Mouse (Mus musculus): Measurements from ENCODE around the gene Sdc1. TPM values are rescaled to one million over a fixed set of nuclear protein-coding genes. Genes with fewer than 3 reads are reported as not detected.

Sdc1 gene
- polyA plus RNA-seq, 1 experiment from 2014 or later = 133 TPM

DNA sequence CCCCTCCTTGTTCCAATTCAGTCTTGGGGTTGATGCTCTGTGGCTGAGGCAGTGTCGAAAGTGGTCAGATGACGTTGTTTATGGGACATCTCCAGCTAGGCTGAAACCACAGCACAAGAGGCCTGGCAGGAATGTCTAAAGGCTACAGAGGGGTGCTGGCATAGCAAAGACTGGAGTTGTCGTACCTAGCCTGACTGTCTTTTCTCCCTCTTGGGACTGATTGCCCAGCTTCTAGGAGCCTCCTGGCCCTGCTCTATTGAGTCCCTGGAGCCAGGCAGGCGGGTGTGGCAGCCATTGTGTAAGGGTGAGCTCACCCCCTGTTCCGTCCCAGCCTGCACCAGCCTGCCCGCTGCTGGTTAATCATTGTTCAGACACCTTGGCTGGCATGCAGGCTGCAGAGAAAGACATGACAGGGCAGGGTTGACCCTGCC lies 40.3 kb downstream of the Sdc1 start:
- Histone ChIP-seq H3K4me1 (no peaks in the 10 kb centered on the region), H3K27me3 (ENCODE audit: poor library complexity, severe bottlenecking) (no peaks in the 10 kb centered on the region), H3K9me3 (no peaks in the 10 kb centered on the region), H3K36me3 (replicated peaks) (no peaks in the 10 kb centered on the region), H3K4me3 (no peak overlapping the region), H3K27ac (0 out of 2 replicates have a peak overlapping the region, but pooled peaks have one; percentile 13)
- WGBS = 76% methylated on average over 6 of the region's 6 CpGs
- DNase-seq (ENCODE audit: extremely low spot score, low spot score) = no peak

DNA sequence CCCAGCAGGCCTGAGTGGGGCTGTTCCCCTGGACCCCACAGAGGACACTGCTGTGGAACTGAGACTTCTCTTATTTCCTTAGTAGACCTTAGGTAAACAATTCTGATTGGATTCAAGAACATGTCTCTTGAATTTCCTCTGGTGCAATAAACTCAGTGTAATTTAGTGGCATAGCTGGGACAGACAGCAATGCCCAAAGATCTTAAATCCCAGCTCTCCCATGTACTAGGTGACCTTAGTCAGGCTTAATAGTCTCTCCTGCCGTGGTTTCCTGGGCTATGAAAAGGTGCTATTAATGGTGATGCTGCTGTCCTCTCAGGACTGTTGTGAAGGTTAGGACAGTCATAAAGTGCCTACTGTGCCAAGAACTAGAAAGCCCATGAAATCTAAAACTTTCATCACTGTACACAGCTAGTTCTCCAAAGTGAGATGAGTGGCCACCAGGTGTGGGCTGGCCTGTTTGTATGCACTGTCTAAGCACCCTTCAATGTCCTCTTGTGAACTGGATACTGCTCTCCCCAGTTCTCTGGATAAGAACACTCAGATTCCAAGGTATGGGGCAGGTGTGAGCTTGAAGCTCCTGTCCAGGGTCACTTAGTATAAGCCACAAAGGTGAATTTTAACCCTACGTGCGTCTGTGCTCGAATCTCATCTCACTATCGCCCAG lies 40.9 kb downstream of the Sdc1 start:
- no peak for DNase-seq (ENCODE audit: extremely low spot score, low spot score)
- Histone ChIP-seq H3K27ac (0 out of 2 replicates have a peak overlapping the region, but pooled peaks have one; percentile 13), H3K27me3 (ENCODE audit: poor library complexity, severe bottlenecking) (no peaks in the 10 kb centered on the region), H3K4me1 (no peaks in the 10 kb centered on the region), H3K36me3 (replicated peaks) (no peaks in the 10 kb centered on the region), H3K4me3 (no peak overlapping the region), H3K9me3 (no peaks in the 10 kb centered on the region)
- 84% methylated on average over 5 of the region's 5 CpGs for WGBS

DNA sequence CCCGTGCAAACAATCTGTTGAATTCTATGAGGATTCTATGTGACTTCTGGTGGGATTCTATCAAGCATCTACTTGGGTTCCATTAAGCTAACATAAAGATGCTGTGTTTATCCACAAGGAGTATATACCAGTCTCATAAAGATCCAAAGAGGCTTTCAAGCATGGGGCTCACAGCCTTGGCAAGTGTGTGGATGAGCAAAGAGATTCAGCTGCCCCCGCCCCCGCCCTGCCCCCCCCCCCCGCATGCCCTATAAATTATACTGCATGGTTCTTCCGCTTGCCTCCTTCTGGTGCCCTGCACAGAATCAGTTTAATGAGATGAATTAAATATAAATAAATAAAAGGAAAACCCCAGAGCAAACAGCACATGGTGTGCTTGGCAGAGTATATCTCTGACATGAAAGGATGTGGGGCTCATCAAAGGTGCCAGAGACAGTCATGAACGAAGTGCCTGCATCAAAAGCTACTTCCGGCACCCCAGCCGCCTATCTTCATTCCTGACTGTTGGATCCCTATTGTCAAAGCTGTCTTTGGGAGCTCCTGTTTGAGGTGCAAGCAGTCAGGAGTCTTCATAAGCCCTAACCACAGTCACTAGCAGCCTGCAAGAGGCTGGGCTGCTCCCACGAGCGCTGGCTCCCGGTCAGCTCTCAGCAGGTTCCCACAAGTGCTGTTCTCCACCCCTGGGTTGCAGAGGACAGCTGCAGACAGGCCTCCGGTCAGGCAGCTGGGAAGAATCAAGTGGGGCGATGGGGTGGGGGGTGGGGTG lies 46.5 kb downstream of the Sdc1 start:
- peak overlapping the region; percentile 51; the same call in 1 of the 2 replicates for H3K27ac ChIP-seq
- H3K27me3 ChIP-seq (ENCODE audit: poor library complexity, severe bottlenecking) = no peaks in the 10 kb centered on the region
- no peaks in the 10 kb centered on the region for H3K9me3 ChIP-seq
- peaks cover 5% of the 10 kb centered on the region for H3K4me1 ChIP-seq
- DNase-seq (ENCODE audit: extremely low spot score, low spot score) = no peak
- no peaks in the 10 kb centered on the region for H3K36me3 ChIP-seq (replicated peaks)
- WGBS = 41% methylated on average over 13 of the region's 13 CpGs
- H3K4me3 ChIP-seq = no peak overlapping the region

DNA sequence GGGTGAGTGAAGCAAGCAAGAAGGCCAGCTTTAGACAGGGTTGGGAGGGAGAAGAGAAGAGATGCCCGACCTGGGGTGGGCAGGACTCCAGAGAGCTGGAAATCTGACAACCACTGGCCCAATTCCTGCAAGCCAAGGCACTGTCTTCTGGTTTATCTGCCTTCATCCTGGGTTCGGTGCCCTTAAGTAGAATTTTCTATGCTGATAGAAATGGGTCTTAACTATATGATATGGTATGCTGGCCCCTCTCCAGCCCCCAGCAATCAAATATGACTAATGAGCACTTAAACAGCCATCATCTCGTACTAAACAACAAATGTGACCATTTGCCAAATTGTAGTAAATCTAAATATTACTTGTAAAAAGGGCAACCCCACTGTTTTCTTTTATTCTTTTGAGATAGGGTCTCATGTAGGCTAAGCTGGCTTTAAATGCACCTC lies 47.1 kb downstream of the Sdc1 start:
- Histone ChIP-seq H3K4me3 (no peak overlapping the region), H3K4me1 (peaks cover 5% of the 10 kb centered on the region), H3K36me3 (replicated peaks) (no peaks in the 10 kb centered on the region), H3K27me3 (ENCODE audit: poor library complexity, severe bottlenecking) (no peaks in the 10 kb centered on the region), H3K27ac (peak overlapping the region; percentile 51; the same call in 1 of the 2 replicates), H3K9me3 (no peaks in the 10 kb centered on the region)
- WGBS = 64% methylated on average over 3 of the region's 3 CpGs
- DNase-seq (ENCODE audit: extremely low spot score, low spot score) = no peak

DNA sequence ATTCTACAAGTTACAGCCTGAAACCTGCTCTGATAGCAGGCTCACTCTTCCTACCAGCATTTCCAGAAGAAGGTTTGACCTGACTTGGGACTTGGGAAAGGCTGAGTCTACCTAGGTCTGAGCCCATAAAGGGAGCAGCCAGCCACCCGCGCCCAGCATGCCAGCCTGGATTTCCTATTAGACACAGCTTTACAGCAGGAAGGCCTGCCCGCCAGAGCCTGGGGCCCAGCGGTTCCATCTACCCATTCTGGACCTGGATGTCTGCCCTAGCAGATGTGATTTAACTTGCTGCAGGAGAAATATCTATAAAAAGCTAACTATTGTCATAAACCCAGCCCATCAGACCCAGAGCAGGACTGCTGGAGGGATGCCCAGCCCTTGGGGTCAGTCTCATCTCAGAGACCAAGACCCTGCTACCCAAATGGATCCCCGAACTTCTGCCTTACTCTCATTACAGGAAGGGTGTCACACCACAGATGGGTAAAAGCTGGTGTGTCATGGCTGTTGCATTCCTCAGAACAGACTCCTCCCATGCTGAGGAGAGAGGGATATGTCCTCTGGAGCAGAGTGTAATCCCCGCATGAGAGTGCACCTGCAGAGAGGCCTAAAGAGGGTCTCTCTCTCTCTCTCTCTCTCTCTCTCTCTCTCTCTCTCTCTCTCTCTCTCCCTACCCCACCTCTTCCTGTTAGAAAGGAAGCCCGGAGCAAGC lies 54.0 kb downstream of the Sdc1 start:
- no peak for DNase-seq (ENCODE audit: extremely low spot score, low spot score)
- Histone ChIP-seq H3K4me1 (no peaks in the 10 kb centered on the region), H3K36me3 (replicated peaks) (no peaks in the 10 kb centered on the region), H3K27ac (no peak overlapping the region), H3K4me3 (no peak overlapping the region), H3K27me3 (ENCODE audit: poor library complexity, severe bottlenecking) (no peaks in the 10 kb centered on the region), H3K9me3 (no peaks in the 10 kb centered on the region)
- 74% methylated on average over 7 of the region's 7 CpGs for WGBS

DNA sequence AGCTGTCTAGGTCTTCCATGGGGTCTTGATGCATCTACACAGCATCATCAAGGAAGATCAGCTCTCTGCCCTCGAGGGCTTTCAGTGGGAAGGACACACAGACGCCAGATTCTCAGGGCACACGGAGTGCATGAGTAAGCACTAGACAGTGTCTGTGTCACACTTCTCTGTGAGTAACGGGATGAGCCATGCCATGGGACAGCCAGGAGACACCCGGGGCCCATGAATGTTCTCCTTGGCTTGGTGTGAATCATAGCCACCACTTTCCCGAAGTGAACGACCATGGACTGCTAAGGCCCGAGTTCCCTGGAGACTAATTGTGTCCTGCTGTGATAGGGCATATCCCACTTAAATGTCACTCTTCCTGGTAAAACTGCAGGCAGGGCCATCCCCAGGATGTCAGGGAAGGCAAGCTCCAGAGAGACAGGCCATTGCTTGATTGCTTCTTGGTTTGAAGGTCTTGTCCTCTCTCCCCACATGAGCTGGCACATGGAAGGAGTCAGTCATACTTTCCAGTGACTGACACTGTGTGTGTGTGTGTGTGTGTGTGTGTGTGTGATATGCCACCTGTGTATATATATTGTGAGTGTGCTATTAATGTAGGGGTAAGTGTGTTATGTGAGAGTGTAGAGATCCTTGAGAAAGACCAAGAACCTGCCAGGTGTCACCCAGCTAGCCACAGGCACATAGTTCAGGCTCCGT lies 56.0 kb downstream of the Sdc1 start:
- Histone ChIP-seq H3K9me3 (no peaks in the 10 kb centered on the region), H3K4me3 (no peak overlapping the region), H3K27me3 (ENCODE audit: poor library complexity, severe bottlenecking) (no peaks in the 10 kb centered on the region), H3K4me1 (no peaks in the 10 kb centered on the region), H3K27ac (no peak overlapping the region), H3K36me3 (replicated peaks) (no peaks in the 10 kb centered on the region)
- DNase-seq (ENCODE audit: extremely low spot score, low spot score) = no peak
- WGBS = 88% methylated on average over 9 of the region's 9 CpGs

DNA sequence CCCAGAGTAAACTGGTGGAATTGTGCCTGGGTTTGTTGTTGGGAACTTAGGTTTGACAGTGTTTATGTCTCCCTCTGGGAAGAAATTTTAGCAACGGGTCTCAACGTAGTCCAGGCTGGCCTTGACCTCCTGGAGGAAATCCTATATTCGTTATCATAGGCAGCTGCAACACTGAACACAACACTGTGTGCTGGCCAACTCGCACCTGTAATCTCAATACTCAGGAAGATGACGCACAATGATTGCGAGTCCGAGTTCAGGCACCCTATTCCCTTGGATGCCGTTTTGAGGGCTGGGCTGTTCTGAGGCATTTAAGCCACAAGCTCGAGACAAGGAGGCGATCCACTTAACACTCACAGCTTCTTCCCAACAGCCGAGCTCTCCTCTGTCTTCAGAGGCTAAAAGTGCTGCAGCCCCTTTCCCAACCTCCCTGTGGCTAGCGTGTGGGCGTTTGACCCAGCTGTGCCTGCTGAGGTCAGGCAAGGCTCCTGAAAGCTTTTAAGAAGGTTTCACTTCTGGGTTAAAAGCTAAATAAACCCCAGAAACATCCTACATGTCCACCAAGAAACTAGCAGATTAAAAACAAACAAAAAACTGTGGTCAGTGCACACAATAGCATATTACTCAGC lies 58.0 kb downstream of the Sdc1 start:
- no peaks in the 10 kb centered on the region for H3K9me3 ChIP-seq
- H3K27ac ChIP-seq = no peak overlapping the region
- no peaks in the 10 kb centered on the region for H3K27me3 ChIP-seq (ENCODE audit: poor library complexity, severe bottlenecking)
- H3K4me3 ChIP-seq = no peak overlapping the region
- no peaks in the 10 kb centered on the region for H3K36me3 ChIP-seq (replicated peaks)
- no peak for DNase-seq (ENCODE audit: extremely low spot score, low spot score)
- WGBS = 85% methylated on average over 13 of the region's 13 CpGs
- no peaks in the 10 kb centered on the region for H3K4me1 ChIP-seq

DNA sequence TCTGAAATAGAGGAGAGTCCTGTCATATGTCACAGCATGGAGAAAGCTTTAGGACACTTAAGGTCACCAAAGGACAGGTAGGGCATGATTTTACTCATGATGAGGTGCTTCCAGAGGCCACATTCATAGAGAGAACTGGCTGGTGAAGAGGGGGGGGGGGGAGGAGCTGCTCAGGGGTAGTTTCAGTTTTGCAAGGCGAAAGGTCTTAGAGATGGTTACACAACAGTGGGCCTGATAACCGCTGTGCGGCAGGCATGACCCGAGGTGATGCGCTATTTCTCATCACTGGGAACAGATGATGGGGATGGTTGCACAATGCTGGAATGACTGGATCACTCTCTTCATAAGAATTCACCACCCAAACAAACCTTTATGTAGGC lies 58.5 kb downstream of the Sdc1 start:
- 97% methylated on average over 5 of the region's 5 CpGs for WGBS
- Histone ChIP-seq H3K36me3 (replicated peaks) (no peaks in the 10 kb centered on the region), H3K9me3 (no peaks in the 10 kb centered on the region), H3K27ac (no peak overlapping the region), H3K4me1 (no peaks in the 10 kb centered on the region), H3K4me3 (no peak overlapping the region), H3K27me3 (ENCODE audit: poor library complexity, severe bottlenecking) (no peaks in the 10 kb centered on the region)
- DNase-seq (ENCODE audit: extremely low spot score, low spot score) = no peak

DNA sequence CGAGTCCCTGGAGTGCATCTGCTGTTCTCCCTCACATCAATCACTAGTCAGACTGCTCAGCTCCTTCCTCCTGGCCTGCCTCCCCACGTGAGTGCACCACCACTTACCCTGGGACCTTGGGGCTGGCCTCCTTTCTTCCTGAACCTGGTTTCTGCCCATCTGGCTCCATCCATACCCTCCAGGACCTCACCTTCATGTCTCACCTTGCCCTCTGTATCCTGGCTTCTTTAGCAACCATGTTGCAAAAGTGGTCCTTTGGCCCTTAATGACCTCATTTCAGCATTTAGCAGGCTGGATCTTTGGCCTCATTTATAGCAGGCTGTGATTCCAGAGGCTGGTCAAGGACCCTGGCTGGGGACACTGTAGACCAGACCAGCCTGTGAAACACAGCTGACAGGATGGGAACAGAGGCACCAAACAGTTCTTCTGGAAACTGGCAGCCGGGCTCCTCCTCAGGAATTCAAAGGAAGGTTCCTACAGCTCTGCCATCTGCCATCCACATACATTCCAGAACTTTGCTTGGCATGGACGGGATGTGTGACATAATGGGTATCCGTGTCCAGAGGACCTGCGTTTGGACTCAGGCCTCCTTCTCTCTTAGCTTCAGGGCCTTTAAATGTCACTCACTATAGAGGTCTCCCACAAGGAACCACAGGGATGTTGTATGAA lies 60.0 kb downstream of the Sdc1 start:
- no peak overlapping the region for H3K27ac ChIP-seq
- H3K4me3 ChIP-seq = no peak overlapping the region
- H3K9me3 ChIP-seq = no peaks in the 10 kb centered on the region
- H3K4me1 ChIP-seq = no peaks in the 10 kb centered on the region
- no peaks in the 10 kb centered on the region for H3K36me3 ChIP-seq (replicated peaks)
- WGBS = 80% methylated on average over 6 of the region's 6 CpGs
- no peaks in the 10 kb centered on the region for H3K27me3 ChIP-seq (ENCODE audit: poor library complexity, severe bottlenecking)
- DNase-seq (ENCODE audit: extremely low spot score, low spot score) = no peak

DNA sequence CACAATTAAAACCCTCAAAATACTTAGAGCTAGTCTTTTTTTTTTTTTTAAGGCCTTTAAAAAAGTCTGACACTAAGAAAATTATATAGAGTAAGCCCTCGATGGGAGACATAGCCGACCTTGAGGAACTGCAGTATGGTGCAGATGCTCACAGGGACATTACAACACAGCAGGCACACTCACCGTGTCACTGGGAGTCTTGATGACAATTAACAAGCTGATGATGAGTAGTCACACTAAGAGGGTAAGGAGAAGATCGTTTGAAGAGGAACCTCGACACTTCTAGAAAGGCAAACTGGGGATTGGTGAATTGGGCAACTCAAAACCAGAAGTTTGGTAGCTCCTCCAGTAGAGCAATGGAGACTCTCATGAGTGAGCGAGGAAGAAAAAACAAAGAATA lies 60.6 kb downstream of the Sdc1 start:
- Histone ChIP-seq H3K27ac (no peak overlapping the region), H3K36me3 (replicated peaks) (no peaks in the 10 kb centered on the region), H3K4me3 (no peak overlapping the region), H3K27me3 (ENCODE audit: poor library complexity, severe bottlenecking) (no peaks in the 10 kb centered on the region), H3K4me1 (no peaks in the 10 kb centered on the region), H3K9me3 (no peaks in the 10 kb centered on the region)
- DNase-seq (ENCODE audit: extremely low spot score, low spot score) = no peak
- 89% methylated on average over 6 of the region's 6 CpGs for WGBS

DNA sequence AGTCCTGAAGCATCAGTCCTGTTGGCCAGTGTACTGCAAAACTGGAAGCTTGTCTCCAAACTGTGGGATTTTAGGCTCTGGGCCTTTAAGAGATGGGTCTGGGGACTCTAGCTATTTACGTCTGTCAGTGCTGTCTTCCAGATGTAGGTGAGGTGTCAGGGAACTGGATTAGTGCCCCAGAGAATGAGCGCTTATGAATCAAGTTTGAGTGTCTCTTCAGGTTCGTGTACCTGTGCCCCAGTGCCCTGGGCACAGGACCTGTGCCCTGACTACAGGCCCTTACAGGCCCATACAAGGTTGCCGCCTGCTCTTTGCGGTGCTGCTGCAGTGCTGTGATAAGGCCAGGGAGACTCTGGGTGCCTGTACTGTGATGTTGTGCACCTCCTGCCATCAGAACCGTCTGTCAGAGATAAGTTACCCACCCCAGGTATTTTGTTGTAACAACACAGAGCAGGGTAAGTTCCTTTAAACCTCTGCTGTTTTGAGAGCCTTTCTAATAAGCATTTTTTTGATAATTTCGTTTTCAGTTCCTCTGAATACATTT lies 69.7 kb downstream of the Sdc1 start:
- DNase-seq (ENCODE audit: extremely low spot score, low spot score) = no peak
- H3K27me3 ChIP-seq (ENCODE audit: poor library complexity, severe bottlenecking) = no peaks in the 10 kb centered on the region
- no peaks in the 10 kb centered on the region for H3K9me3 ChIP-seq
- no peak overlapping the region for H3K4me3 ChIP-seq
- H3K4me1 ChIP-seq = no peaks in the 10 kb centered on the region
- no peaks in the 10 kb centered on the region for H3K36me3 ChIP-seq (replicated peaks)
- H3K27ac ChIP-seq = no peak overlapping the region
- 75% methylated on average over 7 of the region's 7 CpGs for WGBS

Data from forebrain, embryonic 10.5 days (tissue).